ENCODE assay signal across 12 mouse cellular contexts in the genomic region with DNA sequence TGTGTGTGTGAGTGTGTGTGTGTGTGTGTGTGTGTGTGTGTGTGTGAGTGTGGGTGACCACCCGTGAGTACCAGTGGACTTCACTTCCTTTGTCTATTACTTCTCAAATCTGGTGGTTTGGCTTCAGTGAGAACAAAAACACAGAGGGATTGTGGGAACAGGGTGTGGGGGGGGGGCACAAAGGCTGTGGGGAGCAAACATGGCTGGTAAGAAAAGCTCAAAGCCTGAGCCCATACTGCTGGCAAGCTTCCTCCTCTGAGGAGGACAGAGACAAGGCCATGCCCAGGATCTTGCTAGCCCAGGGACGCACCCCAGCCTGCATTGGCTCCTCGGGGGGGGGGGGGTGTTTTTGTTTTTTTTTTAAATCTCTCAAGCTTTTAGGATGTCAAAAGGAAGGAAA. TPM values are rescaled to one million over a fixed set of nuclear protein-coding genes. Genes with fewer than 3 reads are reported as not detected.
DNase-seq lines count a peak whose midpoint lies in the region; ATAC-seq and TF ChIP-seq lines count a peak whose summit lies in the region.
"Had no signal": no experiment of that assay in that cellular context is flagged by ENCODE, and none has a peak within 500 bp of the region (broad histone marks: within the 10 kb centered on the region; RNA-seq: fewer than 3 reads in every experiment).

No protein-coding gene starts in this region.

- no peak overlapping the region for H3K4me3 ChIP-seq in heart, embryonic 11.5 days (ENCODE audit: low read depth, low read length)
- no peak overlapping the region for H3K4me3 ChIP-seq in lung, postnatal 0 days (ENCODE audit: low read depth, low read length)
- no peak overlapping the region for H3K4me3 ChIP-seq in forebrain, embryonic 14.5 days (ENCODE audit: low read depth, low read length)
- H3K4me3 ChIP-seq in myocyte, result no peak overlapping the region
- no peak overlapping the region for H3K4me3 ChIP-seq in liver, embryonic 11.5 days (ENCODE audit: low read depth, low read length)

- intact Hi-C loops in heart, postnatal 14 days (cut with DNase I), result loop anchor here (10.0 kb wide), 2 partner anchors 133 to 253 kb away; no protein-coding TSS in a partner anchor

- no peak for TF ChIP-seq CTCF in lung, postnatal 0 days (IDR thresholded peaks at IDR 0.05)

- H3K9me3 ChIP-seq in heart, embryonic 11.5 days (replicated peaks; ENCODE audit: control insufficient read depth, low read length), result no peaks in the 10 kb centered on the region
- H3K9me3 ChIP-seq in lung, postnatal 0 days (ENCODE audit: low read length), result no peaks in the 10 kb centered on the region
- no peaks in the 10 kb centered on the region for H3K9me3 ChIP-seq in forebrain, embryonic 14.5 days (replicated peaks; ENCODE audit: control insufficient read depth, low read length)
- no peaks in the 10 kb centered on the region for H3K9me3 ChIP-seq in liver, embryonic 11.5 days (ENCODE audit: control insufficient read depth, low read length)

- H3K9ac ChIP-seq in heart, embryonic 11.5 days (ENCODE audit: low read depth, low read length), result peak overlapping the region; percentile 22; the same call in 1 of the 2 replicates
- H3K9ac ChIP-seq in lung, postnatal 0 days (replicated peaks; ENCODE audit: low read depth), result no peak overlapping the region
- no peak overlapping the region for H3K9ac ChIP-seq in forebrain, embryonic 14.5 days (ENCODE audit: low read length)
- no peak overlapping the region for H3K9ac ChIP-seq in liver, embryonic 11.5 days (ENCODE audit: low read depth, low read length)

- DNase-seq in heart, postnatal 14 days, result no peak
- DNase-seq in lung, postnatal 0 days (ENCODE audit: low spot score), result no peak
- no peak for DNase-seq in lung, postnatal 14 days
- DNase-seq in forebrain, embryonic 14.5 days (ENCODE audit: low spot score), result peak; percentile 16
- no peak for DNase-seq in liver, embryonic 11.5 days (ENCODE audit: low spot score)
- no peak for DNase-seq in left cerebral cortex, adult 9 months (ENCODE audit: low spot score in 2 of 2)

- no peak overlapping the region for H3K4me2 ChIP-seq in heart, embryonic 11.5 days
- no peak overlapping the region for H3K4me2 ChIP-seq in lung, postnatal 0 days (replicated peaks; ENCODE audit: low read depth, low read length)
- no peak overlapping the region for H3K4me2 ChIP-seq in forebrain, embryonic 14.5 days (ENCODE audit: low read length)
- H3K4me2 ChIP-seq in myocyte (ENCODE audit: low read depth), result peak overlapping the region; percentile 3
- H3K4me2 ChIP-seq in liver, embryonic 11.5 days, result no peak overlapping the region

- H3K36me3 ChIP-seq in heart, embryonic 11.5 days (ENCODE audit: control insufficient read depth, insufficient read depth, low read length), result no peaks in the 10 kb centered on the region
- no peaks in the 10 kb centered on the region for H3K36me3 ChIP-seq in lung, postnatal 0 days (ENCODE audit: insufficient read depth, low read length)
- H3K36me3 ChIP-seq in forebrain, embryonic 14.5 days (ENCODE audit: control insufficient read depth, insufficient read depth, low read length), result no peaks in the 10 kb centered on the region
- H3K36me3 ChIP-seq in myocyte (ENCODE audit: control insufficient read depth, insufficient read depth), result peaks cover 11% of the 10 kb centered on the region
- no peaks in the 10 kb centered on the region for H3K36me3 ChIP-seq in liver, embryonic 11.5 days (ENCODE audit: control insufficient read depth, insufficient read depth, low read length)

- ATAC-seq in heart, embryonic 11.5 days (replicated peaks; ENCODE audit: insufficient number of reproducible peaks, low FRiP score, low TSS enrichment), result no peak
- no peak for ATAC-seq in lung, postnatal 0 days
- ATAC-seq in forebrain, embryonic 14.5 days, result no peak
- ATAC-seq in liver, embryonic 11.5 days (replicated peaks; ENCODE audit: low FRiP score), result no peak

- TF ChIP-seq POLR2A in myocyte (IDR thresholded peaks at IDR 0.05; ENCODE audit: insufficient read length, low read depth), result no peak

- peaks cover 13% of the 10 kb centered on the region for H3K4me1 ChIP-seq in heart, embryonic 11.5 days (ENCODE audit: control insufficient read depth, insufficient read depth, low read length)
- peaks cover 6% of the 10 kb centered on the region; the same call in 1 of the 2 replicates for H3K4me1 ChIP-seq in lung, postnatal 0 days (ENCODE audit: insufficient read depth, low read depth, low read length)
- peaks cover 11% of the 10 kb centered on the region for H3K4me1 ChIP-seq in forebrain, embryonic 14.5 days (ENCODE audit: control insufficient read depth, insufficient read depth, low read length)
- peaks cover 14% of the 10 kb centered on the region for H3K4me1 ChIP-seq in liver, embryonic 11.5 days (replicated peaks; ENCODE audit: control insufficient read depth, insufficient read depth, low read length)

- no peak for TF ChIP-seq EP300 in lung, postnatal 0 days (IDR thresholded peaks at IDR 0.05)

- no peaks in the 10 kb centered on the region for H3K27me3 ChIP-seq in heart, embryonic 11.5 days (ENCODE audit: control insufficient read depth, insufficient read depth, low read length)
- H3K27me3 ChIP-seq in lung, postnatal 0 days (replicated peaks; ENCODE audit: insufficient read depth, low read length), result no peaks in the 10 kb centered on the region
- no peaks in the 10 kb centered on the region for H3K27me3 ChIP-seq in forebrain, embryonic 14.5 days (replicated peaks; ENCODE audit: control insufficient read depth, insufficient read depth, low read length)
- H3K27me3 ChIP-seq in myocyte (ENCODE audit: control insufficient read depth, insufficient read depth, insufficient read length), result no peaks in the 10 kb centered on the region
- H3K27me3 ChIP-seq in liver, embryonic 11.5 days (replicated peaks; ENCODE audit: control insufficient read depth, insufficient read depth, low read length), result no peaks in the 10 kb centered on the region; the same call in 1 of the 2 replicates

- H3ac ChIP-seq in myocyte (ENCODE audit: control insufficient read depth, insufficient read length), result no peak overlapping the region

- H3K79me2 ChIP-seq in myocyte (ENCODE audit: control insufficient read depth, insufficient read depth), result no peaks in the 10 kb centered on the region

- 58% methylated on average over 3 of the region's 3 CpGs for WGBS in heart, embryonic 11.5 days (ENCODE audit: insufficient replicate concordance)
- WGBS in lung, postnatal 0 days, result 49% methylated on average over 3 of the region's 3 CpGs
- 63% methylated on average over 3 of the region's 3 CpGs for WGBS in forebrain, embryonic 14.5 days
- WGBS in liver, embryonic 11.5 days, result 81% methylated on average over 3 of the region's 3 CpGs

- H3K27ac ChIP-seq in heart, embryonic 11.5 days (ENCODE audit: low read depth, low read length), result peak overlapping the region; percentile 66
- peak overlapping the region; percentile 65 for H3K27ac ChIP-seq in lung, postnatal 0 days (ENCODE audit: low read length)
- no peak overlapping the region; the same call in 1 of the 2 replicates for H3K27ac ChIP-seq in forebrain, embryonic 14.5 days (ENCODE audit: low read depth, low read length)
- no peak overlapping the region for H3K27ac ChIP-seq in liver, embryonic 11.5 days (ENCODE audit: low read depth, low read length)

TF ChIP-seq in myocyte, 11 proteins besides CTCF, POLR2A, EP300 and RAD21:
- TF ChIP-seq SRF (IDR thresholded peaks at IDR 0.05; ENCODE audit: control insufficient read depth, insufficient read length, low read depth) (no peak), TCF12 (IDR thresholded peaks at IDR 0.05; ENCODE audit: insufficient read depth, poor library complexity, severe bottlenecking) (no peak), E2F4 (IDR thresholded peaks at IDR 0.05; ENCODE audit: insufficient read depth) (no peak)

RNA-seq across cellular contexts. Expression of gene Mxra7, which starts 20.3 kb away (rescaled TPM):
- polyA plus RNA-seq in heart, embryonic 11.5 days (2014; fragmentation: Nextera tagmentation; extraction: Ambion mirVana), result 15.9 and 16.1 TPM in 2 replicates
- total RNA-seq in heart, postnatal 14 days (2021), result 10 to 100 TPM; 27.7 to 32.1 TPM
- 34.6 and 38.7 TPM in 2 replicates for polyA plus RNA-seq in lung, postnatal 0 days (2015; fragmentation: Nextera tagmentation; extraction: Ambion mirVana)
- 3.6 and 3.8 TPM in 2 replicates for polyA plus RNA-seq in forebrain, embryonic 14.5 days (2014; fragmentation: Nextera tagmentation; extraction: Ambion mirVana)
- polyA plus RNA-seq in myocyte (2012; fragmentation: generic; extraction: Trizol), result 126 TPM
- 8.4 and 9.3 TPM in 2 replicates for polyA plus RNA-seq in liver, embryonic 11.5 days (2014; fragmentation: Nextera tagmentation; extraction: Ambion mirVana)
- total RNA-seq: neutrophil, adult 5-6 weeks had no signal

RNA-seq across cellular contexts. Expression of gene St6galnac1, which starts 32.2 kb away (rescaled TPM):
- polyA plus RNA-seq in heart, embryonic 11.5 days (2014; fragmentation: Nextera tagmentation; extraction: Ambion mirVana), result not detected in 2 replicates
- total RNA-seq in heart, postnatal 14 days (2021), result not detected
- polyA plus RNA-seq in lung, postnatal 0 days (2015; fragmentation: Nextera tagmentation; extraction: Ambion mirVana), result not detected in 2 replicates
- polyA plus RNA-seq in forebrain, embryonic 14.5 days (2014; fragmentation: Nextera tagmentation; extraction: Ambion mirVana), result not detected in 2 replicates
- polyA plus RNA-seq in myocyte (2012; fragmentation: generic; extraction: Trizol), result not detected
- polyA plus RNA-seq in liver, embryonic 11.5 days (2014; fragmentation: Nextera tagmentation; extraction: Ambion mirVana), result not detected in 2 replicates
- total RNA-seq: left cerebral cortex, postnatal 25 days; megakaryocyte progenitor cell, adult 5-6 weeks had no signal
- polyA plus RNA-seq: kidney, embryonic 14.5 days had no signal

RNA-seq across cellular contexts. Expression of gene Mettl23, which starts 35.6 kb away (rescaled TPM):
- polyA plus RNA-seq in heart, embryonic 11.5 days (2014; fragmentation: Nextera tagmentation; extraction: Ambion mirVana), result 58.5 and 60.4 TPM in 2 replicates
- 10 to 100 TPM; 37.3 to 37.8 TPM for total RNA-seq in heart, postnatal 14 days (2021)
- polyA plus RNA-seq in lung, postnatal 0 days (2015; fragmentation: Nextera tagmentation; extraction: Ambion mirVana), result 62.3 and 65.2 TPM in 2 replicates
- 79.2 and 100 TPM in 2 replicates for polyA plus RNA-seq in forebrain, embryonic 14.5 days (2014; fragmentation: Nextera tagmentation; extraction: Ambion mirVana)
- polyA plus RNA-seq in myocyte (2012; fragmentation: generic; extraction: Trizol), result 34.0 TPM
- 65.1 and 73.9 TPM in 2 replicates for polyA plus RNA-seq in liver, embryonic 11.5 days (2014; fragmentation: Nextera tagmentation; extraction: Ambion mirVana)

RNA-seq across cellular contexts. Expression of gene Jmjd6, which starts 35.7 kb away (rescaled TPM):
- 83.2 and 89.0 TPM in 2 replicates for polyA plus RNA-seq in heart, embryonic 11.5 days (2014; fragmentation: Nextera tagmentation; extraction: Ambion mirVana)
- 10 to 100 TPM; 34.4 to 37.3 TPM for total RNA-seq in heart, postnatal 14 days (2021)
- polyA plus RNA-seq in lung, postnatal 0 days (2015; fragmentation: Nextera tagmentation; extraction: Ambion mirVana), result 37.0 and 37.8 TPM in 2 replicates
- 64.6 and 81.1 TPM in 2 replicates for polyA plus RNA-seq in forebrain, embryonic 14.5 days (2014; fragmentation: Nextera tagmentation; extraction: Ambion mirVana)
- polyA plus RNA-seq in myocyte (2012; fragmentation: generic; extraction: Trizol), result 55.1 TPM
- polyA plus RNA-seq in liver, embryonic 11.5 days (2014; fragmentation: Nextera tagmentation; extraction: Ambion mirVana), result 93.1 and 102 TPM in 2 replicates

RNA-seq across cellular contexts. Expression of gene Mfsd11, which starts 44.7 kb away (rescaled TPM):
- polyA plus RNA-seq in heart, embryonic 11.5 days (2014; fragmentation: Nextera tagmentation; extraction: Ambion mirVana), result 29.3 and 35.8 TPM in 2 replicates
- total RNA-seq in heart, postnatal 14 days (2021), result 10 to 100 TPM; 39.8 to 40.4 TPM
- 37.9 and 44.7 TPM in 2 replicates for polyA plus RNA-seq in lung, postnatal 0 days (2015; fragmentation: Nextera tagmentation; extraction: Ambion mirVana)
- polyA plus RNA-seq in forebrain, embryonic 14.5 days (2014; fragmentation: Nextera tagmentation; extraction: Ambion mirVana), result 31.8 and 46.6 TPM in 2 replicates
- 40.0 TPM for polyA plus RNA-seq in myocyte (2012; fragmentation: generic; extraction: Trizol)
- polyA plus RNA-seq in liver, embryonic 11.5 days (2014; fragmentation: Nextera tagmentation; extraction: Ambion mirVana), result 21.4 and 23.9 TPM in 2 replicates

Comparison
In these comparisons a context has a peak if more than half of its experiments do, and no peak if none do; other contexts are left out.
1. H3K27ac ChIP-seq: peak in heart, embryonic 11.5 days (single experiment) and lung, postnatal 0 days (single experiment); none in forebrain, embryonic 14.5 days (single experiment) and liver, embryonic 11.5 days (single experiment).